Mouse (Mus musculus) midbrain, embryonic 11.5 days (tissue): ENCODE measurements at regions not wholly inside any gene's neighbourhood (a gene's known extent, or its start where the extent isn't known, plus 50 kb on each side); places are given as distances from the start of the nearest gene placed in this dataset.

ENCODE experiments used
- ATAC-seq: fragments of 200-750 bp; cut with Nextera tagmentation; 2 replicates; pipeline ENCODE4 v1.8.0; 2017; ENCODE audit warnings: moderate TSS enrichment, moderate library complexity; ENCODE audit not compliant: low FRiP score
- DNase-seq: peaks from one replicate; pipeline ENCODE4 v3.0.0; 2015; ENCODE audit warnings: low spot score; ENCODE audit errors: missing footprints
- H3K27ac ChIP-seq: fragments of 300-500 bp; sonication (generic); 2 replicates; pipeline ENCODE4 v1.5.1; 2014; ENCODE audit warnings: low read depth, low read length
- H3K27me3 ChIP-seq: fragments of 300-500 bp; sonication (generic); 2 replicates; pipeline ENCODE4 v1.6.1; 2014; ENCODE audit warnings: mild to moderate bottlenecking, low read length, moderate library complexity, mixed read lengths; ENCODE audit not compliant: control insufficient read depth, insufficient read depth
- H3K36me3 ChIP-seq: fragments of 300-500 bp; sonication (generic); 2 replicates; pipeline ENCODE4 v1.6.1; 2014; ENCODE audit warnings: mild to moderate bottlenecking, low read length, moderate library complexity, mixed read lengths; ENCODE audit not compliant: control insufficient read depth, insufficient read depth
- H3K4me1 ChIP-seq: fragments of 300-500 bp; sonication (generic); 2 replicates; pipeline ENCODE4 v1.6.1; 2014; ENCODE audit warnings: low read length; ENCODE audit not compliant: control insufficient read depth, insufficient read depth
- H3K4me2 ChIP-seq: fragments of 300-500 bp; sonication (generic); 2 replicates; pipeline ENCODE4 v1.6.1; 2014; ENCODE audit warnings: mild to moderate bottlenecking, moderate library complexity
- H3K4me3 ChIP-seq: fragments of 300-500 bp; sonication (generic); 2 replicates; pipeline ENCODE4 v1.5.1; 2014; ENCODE audit warnings: low read depth, low read length
- H3K9ac ChIP-seq: fragments of 300-500 bp; sonication (generic); 2 replicates; pipeline ENCODE4 v1.6.1; 2014; ENCODE audit warnings: low read length
- H3K9me3 ChIP-seq: fragments of 300-500 bp; sonication (generic); 2 replicates; pipeline ENCODE4 v1.6.1; 2016; ENCODE audit warnings: low read length; ENCODE audit not compliant: control insufficient read depth
- WGBS: fragments of 180-500 bp; shearing (Covaris S2); extraction: QIAGEN DNeasy Blood & Tissue Kit; methylation state at CpG from one replicate; pipeline ENCODE4 v1.1.7; 2014; 5-methylcytosine and 5-hydroxymethylcytosine counted together

DNA sequence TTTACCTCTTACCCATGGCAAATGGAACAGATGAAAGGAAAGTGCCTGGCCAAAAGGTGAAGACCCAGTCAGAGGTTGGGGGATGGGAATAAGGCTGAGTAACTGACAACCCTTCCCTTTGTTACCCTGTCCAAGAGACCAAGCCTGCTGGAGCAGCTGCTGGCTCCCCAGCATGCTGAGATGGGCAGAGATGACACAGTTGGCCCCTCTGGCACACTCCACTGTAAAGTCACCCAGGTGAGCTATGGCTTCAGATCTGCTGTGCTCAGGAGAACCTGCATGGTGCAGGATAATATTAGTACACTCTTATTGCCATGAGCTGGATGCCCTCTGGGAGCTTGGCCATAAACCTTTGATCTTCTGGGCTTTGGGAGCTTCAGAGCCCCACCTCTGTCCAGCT lies 100.3 kb downstream of the Cbln1 start:
- Histone ChIP-seq H3K9ac (no peak overlapping the region), H3K4me1 (no peaks in the 10 kb centered on the region), H3K9me3 (no peaks in the 10 kb centered on the region), H3K4me3 (no peak overlapping the region), H3K27ac (no peak overlapping the region), H3K4me2 (no peak overlapping the region), H3K36me3 (no peaks in the 10 kb centered on the region), H3K27me3 (no peaks in the 10 kb centered on the region)
- ATAC-seq: no peak
- DNase-seq: no peak

DNA sequence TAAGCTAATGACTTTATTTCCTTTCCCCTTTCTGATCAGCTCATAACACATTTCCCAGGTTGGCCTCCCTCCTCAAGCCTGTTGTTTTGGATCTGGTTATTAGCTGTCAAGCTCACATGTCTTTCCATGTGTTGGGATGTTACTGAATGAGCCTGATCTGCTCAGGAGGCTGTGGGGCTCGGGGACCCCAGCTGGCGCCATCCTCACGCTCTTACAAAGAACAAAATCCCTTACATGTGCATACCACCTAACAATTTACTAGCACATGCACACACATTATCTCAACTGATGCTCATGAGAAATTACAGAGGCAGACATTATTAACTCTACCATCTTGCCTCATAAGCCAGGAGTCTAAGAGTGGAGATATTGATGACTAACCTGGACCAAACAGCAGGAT lies 102.2 kb downstream of the Cbln1 start:
- Histone ChIP-seq H3K36me3 (no peaks in the 10 kb centered on the region), H3K9ac (no peak overlapping the region), H3K27me3 (no peaks in the 10 kb centered on the region), H3K4me2 (no peak overlapping the region), H3K4me3 (no peak overlapping the region), H3K9me3 (no peaks in the 10 kb centered on the region), H3K4me1 (no peaks in the 10 kb centered on the region), H3K27ac (no peak overlapping the region)
- DNase-seq: no peak
- WGBS: 86% methylated on average over 3 of the region's 3 CpGs
- no peak for ATAC-seq

DNA sequence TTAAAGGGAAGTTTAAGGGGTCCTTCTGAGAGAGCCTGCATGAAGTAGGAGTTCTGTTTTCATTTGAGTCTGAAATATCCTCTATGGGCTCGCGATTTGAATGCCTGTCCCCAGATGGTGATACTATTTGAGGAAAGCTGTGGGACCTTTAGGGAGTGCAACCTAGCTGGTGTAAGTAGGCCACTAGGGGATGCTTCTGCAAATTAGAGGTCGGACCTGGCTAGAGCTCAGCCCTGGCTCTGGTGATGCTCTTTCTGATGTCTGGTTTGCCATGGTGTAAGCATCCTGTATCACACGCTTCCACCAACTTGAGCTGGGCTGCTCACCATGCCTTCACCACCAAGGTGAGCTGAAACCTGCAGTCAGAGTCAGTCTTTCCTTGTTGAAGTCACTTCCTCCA lies 121.9 kb downstream of the Cbln1 start:
- Histone ChIP-seq H3K9ac (no peak overlapping the region), H3K27ac (no peak overlapping the region), H3K27me3 (no peaks in the 10 kb centered on the region), H3K9me3 (no peaks in the 10 kb centered on the region), H3K4me2 (no peak overlapping the region), H3K4me3 (no peak overlapping the region), H3K36me3 (no peaks in the 10 kb centered on the region), H3K4me1 (no peaks in the 10 kb centered on the region)
- no peak for DNase-seq
- WGBS: 77% methylated on average over 4 of the region's 4 CpGs
- ATAC-seq: no peak

DNA sequence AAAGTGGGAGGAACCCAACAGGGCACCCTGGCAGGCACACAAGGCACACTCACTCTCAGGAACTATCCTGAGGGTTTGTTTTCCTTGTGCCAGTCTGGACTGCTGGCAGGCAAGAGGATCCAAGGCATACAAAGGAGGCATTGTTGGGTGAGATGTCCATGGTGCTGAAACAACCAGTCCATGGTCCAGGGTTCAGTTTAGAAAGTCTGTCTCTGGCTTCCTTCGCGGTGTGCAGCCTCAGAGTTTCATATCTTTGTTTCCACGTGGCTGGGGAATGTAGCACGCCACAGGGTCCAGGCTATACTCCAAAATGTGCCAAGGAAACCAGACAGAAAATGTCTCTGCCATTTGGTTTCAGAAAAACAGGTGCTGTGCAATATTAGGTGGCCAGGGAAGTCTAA lies 122.6 kb downstream of the Cbln1 start:
- DNase-seq (no peak), ATAC-seq (no peak)
- no peaks in the 10 kb centered on the region for H3K4me1 ChIP-seq
- H3K27me3 ChIP-seq: no peaks in the 10 kb centered on the region
- 57% methylated on average over 4 of the region's 4 CpGs for WGBS
- no peak overlapping the region for H3K4me3 ChIP-seq
- H3K9ac ChIP-seq: no peak overlapping the region
- H3K4me2 ChIP-seq: no peak overlapping the region
- H3K27ac ChIP-seq: no peak overlapping the region
- H3K9me3 ChIP-seq: no peaks in the 10 kb centered on the region
- H3K36me3 ChIP-seq: no peaks in the 10 kb centered on the region

DNA sequence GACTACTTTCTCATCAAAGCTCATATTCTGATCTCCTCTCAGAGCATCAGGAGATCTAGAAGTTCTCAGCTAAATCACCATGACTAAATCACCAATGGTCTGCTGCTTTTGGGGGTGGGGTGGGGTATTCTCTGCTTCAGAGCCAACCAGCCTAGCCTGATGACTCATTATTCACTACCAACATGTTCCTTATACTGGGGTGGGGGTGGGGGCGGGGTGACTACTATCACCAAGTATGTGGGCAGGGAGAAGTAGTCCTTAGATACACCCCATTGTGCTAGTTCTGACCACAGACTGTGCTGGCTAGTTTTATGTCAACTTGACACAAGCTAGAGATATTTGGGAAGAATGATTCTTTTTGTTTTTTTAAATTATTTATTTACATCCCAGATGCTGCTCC lies 143.0 kb downstream of the Cbln1 start:
- Histone ChIP-seq H3K9me3 (no peaks in the 10 kb centered on the region), H3K4me2 (no peak overlapping the region), H3K4me3 (no peak overlapping the region), H3K4me1 (no peaks in the 10 kb centered on the region), H3K36me3 (no peaks in the 10 kb centered on the region), H3K27me3 (no peaks in the 10 kb centered on the region), H3K9ac (no peak overlapping the region), H3K27ac (no peak overlapping the region)
- no peak for DNase-seq
- WGBS: 83% methylated on average over 1 of the region's 1 CpGs
- no peak for ATAC-seq

DNA sequence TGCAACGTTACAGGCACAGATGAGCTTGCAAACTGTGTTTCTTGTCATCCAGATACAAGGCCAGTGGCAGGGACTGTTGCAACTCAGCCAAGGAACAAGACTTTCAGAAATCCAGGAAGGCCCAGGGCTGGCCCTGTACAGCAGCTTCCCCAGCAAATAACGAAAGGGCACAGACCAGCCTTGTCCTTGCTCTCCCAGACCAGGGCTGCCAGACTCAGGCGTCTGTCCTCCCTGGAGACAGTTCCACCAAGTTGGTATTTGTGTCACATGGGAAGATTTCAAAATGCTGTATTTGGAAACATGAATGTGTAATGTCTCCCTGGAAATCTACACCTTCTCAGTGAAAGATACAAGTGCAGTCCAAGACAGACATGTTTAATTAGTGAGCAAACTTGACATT lies 157.8 kb downstream of the Cbln1 start:
- 77% methylated on average over 3 of the region's 3 CpGs for WGBS
- Histone ChIP-seq H3K9ac (no peak overlapping the region), H3K4me3 (no peak overlapping the region), H3K27ac (no peak overlapping the region), H3K4me2 (no peak overlapping the region), H3K27me3 (no peaks in the 10 kb centered on the region), H3K36me3 (no peaks in the 10 kb centered on the region), H3K4me1 (no peaks in the 10 kb centered on the region), H3K9me3 (no peaks in the 10 kb centered on the region)
- DNase-seq (peak; percentile 84), ATAC-seq (peak; percentile 38; the same call in 1 of the 2 replicates)

DNA sequence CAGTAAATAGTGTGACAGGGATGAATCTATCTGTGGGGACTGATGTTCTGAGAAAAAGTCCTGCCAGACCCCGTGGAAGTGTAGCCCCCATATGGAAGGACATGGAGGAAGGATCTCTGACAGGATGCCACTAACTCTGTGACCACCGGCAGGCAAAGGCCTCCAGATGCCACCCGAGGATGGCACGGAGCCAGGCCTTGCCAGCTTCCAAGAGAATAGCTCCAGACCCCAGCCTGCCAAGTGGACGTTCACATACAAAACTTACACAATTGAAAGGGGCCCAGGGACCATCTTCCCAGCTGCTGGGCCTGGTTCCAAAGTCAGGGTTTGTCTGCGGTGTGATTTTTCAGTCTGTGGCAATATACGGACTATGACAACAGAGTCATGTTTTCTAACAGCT lies 161.1 kb downstream of the Cbln1 start:
- Histone ChIP-seq H3K27ac (no peak overlapping the region), H3K27me3 (no peaks in the 10 kb centered on the region), H3K4me1 (no peaks in the 10 kb centered on the region), H3K9ac (no peak overlapping the region), H3K4me2 (no peak overlapping the region), H3K9me3 (no peaks in the 10 kb centered on the region), H3K36me3 (no peaks in the 10 kb centered on the region), H3K4me3 (no peak overlapping the region)
- DNase-seq (no peak), ATAC-seq (no peak)
- 87% methylated on average over 7 of the region's 7 CpGs for WGBS

DNA sequence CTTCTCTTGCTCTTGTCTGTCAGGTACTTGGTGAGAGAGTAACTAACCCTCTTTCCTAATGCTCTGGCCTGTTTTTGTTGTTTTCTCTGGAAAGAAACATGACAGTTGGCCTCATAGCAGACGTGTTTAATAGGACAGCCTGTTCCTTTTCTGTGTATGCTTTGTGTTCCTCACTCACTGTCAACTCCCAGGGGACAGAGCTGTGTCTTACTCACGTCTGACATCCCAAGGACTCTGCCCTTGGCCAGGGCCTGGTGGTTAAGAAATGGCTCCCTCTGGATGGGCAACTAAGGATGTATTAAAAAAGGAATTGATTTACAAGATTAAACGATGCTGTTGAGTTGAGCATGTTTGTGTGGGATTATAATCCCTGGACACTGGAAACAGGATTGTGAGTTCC lies 164.1 kb downstream of the Cbln1 start:
- no peaks in the 10 kb centered on the region for H3K36me3 ChIP-seq
- no peak overlapping the region for H3K4me2 ChIP-seq
- no peaks in the 10 kb centered on the region for H3K27me3 ChIP-seq
- no peaks in the 10 kb centered on the region for H3K9me3 ChIP-seq
- DNase-seq (no peak), ATAC-seq (no peak)
- WGBS: 74% methylated on average over 3 of the region's 3 CpGs
- no peak overlapping the region for H3K4me3 ChIP-seq
- no peak overlapping the region for H3K27ac ChIP-seq
- no peak overlapping the region for H3K9ac ChIP-seq
- H3K4me1 ChIP-seq: no peaks in the 10 kb centered on the region

DNA sequence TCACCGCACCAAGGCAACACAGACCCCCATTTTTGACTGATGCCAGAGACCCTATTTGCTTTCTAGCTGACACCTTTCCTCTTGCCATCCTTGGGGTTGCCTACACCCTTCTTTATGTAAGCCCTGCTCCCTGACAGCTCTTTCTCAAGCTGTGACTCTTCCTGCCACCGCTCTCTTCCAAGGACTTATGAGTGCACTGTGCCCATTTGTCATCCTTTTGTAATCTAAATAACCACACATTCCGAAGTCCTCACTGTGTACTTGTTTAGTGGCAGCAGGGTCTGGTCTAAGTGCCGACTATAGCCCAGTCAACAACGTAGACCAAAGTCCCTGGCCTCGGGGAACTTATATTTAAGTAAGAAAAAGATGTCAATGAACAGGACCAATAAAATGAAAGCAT lies 167.4 kb downstream of the Cbln1 start:
- peaks cover 2% of the 10 kb centered on the region; the same call in 1 of the 2 replicates for H3K4me1 ChIP-seq
- no peak overlapping the region for H3K4me3 ChIP-seq
- no peak for ATAC-seq
- no peaks in the 10 kb centered on the region for H3K9me3 ChIP-seq
- H3K27ac ChIP-seq: no peak overlapping the region
- no peaks in the 10 kb centered on the region for H3K36me3 ChIP-seq
- H3K9ac ChIP-seq: no peak overlapping the region
- no peaks in the 10 kb centered on the region for H3K27me3 ChIP-seq
- WGBS: 87% methylated on average over 6 of the region's 6 CpGs
- H3K4me2 ChIP-seq: no peak overlapping the region
- DNase-seq: no peak

DNA sequence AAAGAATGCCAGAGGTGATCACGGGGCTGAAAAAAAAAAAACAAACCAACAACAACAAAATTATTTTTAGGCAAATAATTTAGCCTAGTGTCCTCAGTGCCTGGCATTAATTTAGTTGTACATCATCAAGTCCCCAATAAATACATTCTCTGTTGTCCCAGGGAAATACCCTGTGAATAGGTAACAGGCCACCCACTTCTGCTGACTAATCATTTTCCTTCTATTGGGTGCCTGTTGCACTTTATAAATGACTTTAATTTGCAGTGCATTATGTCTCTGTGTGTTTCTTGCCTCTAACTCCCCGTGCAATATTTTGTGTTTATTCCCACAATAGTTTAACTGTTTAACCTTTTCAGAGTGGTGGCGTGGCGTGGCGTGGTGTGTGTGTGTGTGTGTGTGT lies 168.9 kb downstream of the Cbln1 start:
- 91% methylated on average over 5 of the region's 5 CpGs for WGBS
- Histone ChIP-seq H3K36me3 (no peaks in the 10 kb centered on the region), H3K4me2 (no peak overlapping the region), H3K4me1 (peaks cover 2% of the 10 kb centered on the region; the same call in 1 of the 2 replicates), H3K4me3 (no peak overlapping the region), H3K9ac (no peak overlapping the region), H3K27ac (no peak overlapping the region), H3K27me3 (no peaks in the 10 kb centered on the region), H3K9me3 (no peaks in the 10 kb centered on the region)
- DNase-seq: no peak
- ATAC-seq: no peak
